Mouse (Mus musculus) kidney, adult 8-10 months (tissue): Measurements from ENCODE around the gene S100a13.

Experiments used
- DNase-seq, 2 experiments: peaks; one replicate each; pipeline ENCODE4 v3.0.0; 2022

The S100a13 gene

DNA sequence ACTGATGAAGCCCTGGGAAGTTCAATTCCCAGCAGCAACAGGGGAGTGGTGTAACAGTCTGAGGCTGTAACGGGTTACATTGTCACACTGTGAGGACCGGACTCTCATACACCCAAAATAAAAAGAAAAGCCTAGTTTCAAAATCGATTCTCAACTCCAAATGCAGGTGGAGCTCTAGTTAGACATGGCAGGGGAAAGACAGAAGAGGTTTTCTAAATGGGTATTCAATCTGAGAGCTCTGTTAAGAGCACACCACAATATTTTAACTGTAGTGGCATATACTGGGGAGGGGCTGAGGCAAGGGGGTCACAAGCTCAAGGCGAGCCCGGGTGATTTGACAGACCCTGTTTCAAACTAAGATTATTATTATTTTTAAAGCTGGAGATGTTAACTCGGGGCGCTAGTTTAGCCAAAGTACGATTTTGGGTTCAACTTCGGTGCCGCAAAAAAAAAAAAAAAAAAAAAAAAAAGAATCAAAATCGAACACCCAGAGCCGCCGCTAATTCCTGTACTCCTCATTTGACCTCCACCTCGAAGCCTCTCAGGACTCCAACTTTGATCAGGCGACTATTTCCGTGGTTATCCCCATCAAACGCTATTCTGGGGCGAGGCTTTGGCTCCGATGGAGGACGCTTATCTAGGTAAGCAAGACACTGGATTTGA is 5.8 kb upstream of the S100a13 start:
- DNase-seq = no peak

- DNase-seq = peak; percentile 99 to 100
Observed at GRCm38 (mm10) chr3:90508950-90509746, 5.1 kb upstream of the S100a13 start, which contains the start of gene Chtop. TSS of gene Chtop (minus strand) at chr3:90509498.

GRCm38 (mm10) chr3:90509747-90510123 is 4.5 kb upstream of the S100a13 start:
- no peak for DNase-seq

GRCm38 (mm10) chr3:90512276-90512675 is 2.0 kb upstream of the S100a13 start:
- no peak for DNase-seq

DNA sequence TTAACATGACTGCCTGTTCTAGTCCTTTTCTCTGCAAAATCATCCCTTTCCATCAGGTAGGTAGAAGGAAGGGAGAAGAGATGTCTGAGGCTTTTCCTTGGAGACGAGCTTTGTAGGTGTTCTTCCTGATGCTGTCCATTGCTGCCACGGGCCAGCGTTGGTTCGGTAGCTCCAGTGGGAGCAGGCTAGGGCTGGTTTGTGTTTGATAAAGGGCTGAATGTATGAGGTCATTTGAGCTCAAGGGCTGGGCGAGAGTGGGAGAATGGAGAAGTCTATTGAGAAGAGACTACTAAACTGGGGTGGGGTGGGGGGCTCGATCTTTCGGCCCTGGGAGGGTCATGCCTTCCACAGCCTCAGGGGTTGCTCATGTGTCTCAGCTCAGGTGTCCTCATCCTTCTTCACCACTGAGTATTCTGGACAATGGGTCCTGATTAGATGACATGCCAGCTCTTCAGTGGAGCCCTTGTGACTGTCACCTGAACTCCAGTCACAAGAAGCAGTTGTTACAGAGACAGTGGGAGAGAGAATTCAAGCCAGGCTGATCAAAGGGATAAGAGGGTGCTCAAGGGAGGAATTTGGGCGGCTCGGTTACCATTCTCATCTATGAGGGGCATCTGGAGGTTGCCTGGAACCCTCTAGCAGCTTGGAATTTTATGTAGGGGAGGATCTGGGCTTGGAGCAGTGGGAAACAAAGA is 1.1 kb upstream of the S100a13 start:
- no peak for DNase-seq

DNA sequence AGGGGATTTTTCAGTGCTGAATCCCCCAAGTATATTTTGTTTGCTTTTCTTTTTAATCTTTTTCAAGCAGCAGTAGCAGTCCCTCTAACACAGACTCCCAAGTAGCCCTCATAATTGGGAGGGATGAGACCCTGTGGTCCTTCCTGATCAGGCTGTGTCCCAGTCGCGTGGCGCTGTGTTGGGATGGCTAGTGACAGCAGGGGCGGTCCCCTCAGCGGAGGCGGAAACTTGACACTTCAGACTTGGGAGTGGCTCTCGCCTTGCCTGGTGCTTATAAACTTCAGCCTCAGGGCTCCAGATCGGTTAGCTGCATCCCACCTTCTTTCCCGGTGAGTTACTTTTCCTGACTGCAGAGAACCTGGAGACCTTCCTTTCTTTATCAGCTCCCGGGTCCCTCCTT is 456 bp downstream of the S100a13 start:
- DNase-seq = peak; percentile 71 to 73

- DNase-seq = peak in 1 of 2 experiments; percentile 43
Observed at GRCm38 (mm10) chr3:90515242-90515641, 1.0 kb downstream of the S100a13 start.

DNA sequence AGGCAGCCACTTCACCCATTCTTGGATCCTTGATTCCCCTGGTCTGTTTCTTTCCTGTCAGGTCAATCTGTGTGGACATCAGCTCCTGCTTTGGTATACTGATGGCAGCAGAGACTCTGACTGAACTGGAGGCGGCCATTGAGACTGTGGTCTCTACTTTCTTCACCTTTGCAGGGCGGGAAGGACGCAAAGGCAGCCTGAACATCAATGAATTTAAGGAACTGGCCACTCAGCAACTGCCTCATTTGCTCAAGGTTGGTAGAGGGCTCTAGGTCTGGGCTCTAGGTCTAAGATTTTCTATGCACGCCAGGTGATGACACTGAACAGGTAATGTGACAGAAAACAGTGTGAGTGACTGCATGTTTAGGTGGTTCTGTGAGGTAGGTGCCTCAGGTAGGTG is 1.6 kb downstream of the S100a13 start:
- no peak for DNase-seq

- DNase-seq = no peak
Observed at GRCm38 (mm10) chr3:90517711-90518110, 3.5 kb downstream of the S100a13 start.

GRCm38 (mm10) chr3:90525421-90525820 is 11.2 kb downstream of the S100a13 start:
- peak; percentile 54 to 67 for DNase-seq

DNA sequence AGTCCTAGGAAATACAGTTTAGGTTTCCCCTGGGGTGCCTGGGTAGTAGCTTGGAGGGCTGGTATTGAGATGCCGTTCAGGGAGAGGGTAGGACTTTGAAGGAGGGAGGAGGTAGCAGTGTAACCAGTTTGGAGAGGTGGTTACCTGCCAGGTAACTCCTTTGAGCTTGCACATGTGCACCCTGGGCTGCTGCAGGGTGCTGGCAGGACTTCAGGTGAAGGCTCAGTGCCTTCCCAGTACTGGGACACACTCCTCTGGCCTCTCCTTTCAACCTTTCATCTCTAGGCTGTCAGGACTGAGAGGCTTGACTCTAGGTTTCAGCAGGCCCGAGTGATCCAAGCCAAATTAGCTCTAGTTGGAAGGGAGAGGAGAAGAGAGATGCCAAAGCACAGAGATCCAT is 11.8 kb downstream of the S100a13 start:
- no peak for DNase-seq

DNA sequence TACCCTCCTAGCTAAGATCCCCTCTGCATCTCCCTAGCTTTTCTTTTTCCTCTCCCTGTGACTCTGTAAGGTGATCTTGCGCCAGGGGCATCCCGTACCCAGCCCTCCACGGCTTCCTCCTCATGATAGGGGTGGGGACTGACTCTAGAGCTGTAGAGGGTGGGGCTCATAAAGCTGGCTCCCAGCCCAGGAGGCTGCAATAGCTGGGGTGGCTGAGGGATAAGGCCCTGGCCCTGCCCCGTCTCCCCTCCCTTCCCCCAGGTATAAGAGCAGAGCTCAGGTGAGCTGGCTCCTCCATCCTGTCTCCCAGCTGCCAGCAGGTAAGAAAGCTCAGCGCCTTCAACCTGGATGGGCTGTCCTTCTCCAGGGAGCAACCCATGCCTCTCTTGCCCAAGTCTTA is 12.3 kb downstream of the S100a13 start, which contains the start of gene S100a14:
TSS of gene S100a14 (plus strand) at position 277 of the 400 bp plus-strand sequence.
- no peak for DNase-seq

DNA sequence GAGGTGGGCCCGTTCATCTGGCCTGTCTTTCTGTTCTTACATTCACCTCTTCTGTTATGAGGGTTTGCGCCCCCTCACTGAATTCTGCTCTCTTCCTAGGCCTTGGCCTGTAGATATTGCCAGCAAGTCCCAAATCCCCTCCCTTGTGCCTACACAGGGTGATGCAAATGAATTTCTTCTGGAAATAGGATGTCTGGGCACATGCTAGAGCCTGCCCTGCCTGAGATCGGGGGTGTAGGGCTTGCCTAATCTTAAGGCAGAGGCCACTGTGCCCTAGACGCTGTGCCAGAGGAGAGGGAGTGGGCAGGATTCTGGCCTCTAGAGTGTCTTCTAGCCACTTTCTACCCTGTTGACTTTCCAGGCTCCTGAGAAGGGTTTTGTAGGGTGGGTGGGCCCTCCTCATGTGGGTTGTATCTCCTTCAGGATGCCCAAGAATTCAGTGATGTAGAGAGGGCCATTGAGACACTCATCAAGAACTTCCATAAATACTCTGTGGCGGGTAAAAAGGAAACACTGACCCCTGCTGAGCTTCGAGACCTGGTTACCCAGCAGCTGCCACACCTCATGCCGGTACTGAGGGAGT is 13.1 kb downstream of the S100a13 start:
- DNase-seq = no peak

DNA sequence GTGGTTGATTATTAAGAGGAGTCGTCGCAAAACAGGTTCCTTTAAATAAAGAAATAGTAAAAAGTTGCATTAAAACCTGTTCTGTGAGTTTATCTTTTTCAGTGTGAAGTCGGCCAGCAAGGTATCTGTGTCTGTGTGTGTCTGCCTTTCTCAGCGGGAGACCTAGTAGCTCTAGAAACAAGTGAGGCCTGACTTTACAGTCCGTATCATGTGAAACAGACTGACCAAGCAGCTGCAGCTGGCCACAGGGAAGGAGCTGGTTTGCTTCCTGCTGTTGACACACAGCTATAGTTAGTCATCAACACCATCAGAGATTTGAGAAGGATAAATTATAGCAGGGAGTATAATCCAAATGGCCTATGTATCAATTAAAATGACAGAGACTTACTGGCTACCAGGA is 17.5 kb downstream of the S100a13 start:
- no peak for DNase-seq

GRCm38 (mm10) chr3:90535446-90535845 is 21.2 kb downstream of the S100a13 start:
- DNase-seq = no peak

GRCm38 (mm10) chr3:90537141-90537904 is 23.1 kb downstream of the S100a13 start, which contains the start of gene S100a16:
TSS of gene S100a16 (plus strand) at chr3:90537254.
- peak; percentile 86 to 89 for DNase-seq

DNA sequence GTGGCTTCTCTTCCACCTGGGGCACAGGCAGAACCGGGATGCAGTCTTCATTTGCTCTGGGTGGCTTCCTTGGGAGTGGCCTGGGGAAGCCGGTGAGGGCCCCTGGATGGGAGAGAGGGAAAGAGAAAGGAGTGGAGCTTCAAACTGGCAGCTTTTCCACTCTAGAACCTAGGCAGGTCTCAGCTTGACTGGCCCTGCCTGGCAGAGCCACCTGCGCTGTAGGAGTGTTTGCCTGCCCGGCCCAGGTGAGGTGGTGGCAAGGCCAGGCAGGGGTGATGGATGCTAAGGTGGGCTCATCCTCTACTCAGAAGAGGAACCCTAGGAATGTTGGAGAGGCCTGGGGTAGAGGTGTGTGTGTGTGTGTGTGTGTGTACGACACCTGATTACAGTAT is 23.7 kb downstream of the S100a13 start:
- DNase-seq = no peak

GRCm38 (mm10) chr3:90540904-90541303 is 26.7 kb downstream of the S100a13 start:
- peak; percentile 32 to 55 for DNase-seq

- no peak for DNase-seq
Observed at GRCm38 (mm10) chr3:90549676-90550420, 35.6 kb downstream of the S100a13 start.

GRCm38 (mm10) chr3:90550421-90550790 is 36.2 kb downstream of the S100a13 start:
- DNase-seq = no peak

- no peak for DNase-seq
Observed at GRCm38 (mm10) chr3:90552231-90552630, 38.0 kb downstream of the S100a13 start.

- no peak for DNase-seq
Observed at GRCm38 (mm10) chr3:90555954-90556353, 41.7 kb downstream of the S100a13 start.
